Mouse (Mus musculus): ENCODE data around the gene Tppp2.

DNA sequence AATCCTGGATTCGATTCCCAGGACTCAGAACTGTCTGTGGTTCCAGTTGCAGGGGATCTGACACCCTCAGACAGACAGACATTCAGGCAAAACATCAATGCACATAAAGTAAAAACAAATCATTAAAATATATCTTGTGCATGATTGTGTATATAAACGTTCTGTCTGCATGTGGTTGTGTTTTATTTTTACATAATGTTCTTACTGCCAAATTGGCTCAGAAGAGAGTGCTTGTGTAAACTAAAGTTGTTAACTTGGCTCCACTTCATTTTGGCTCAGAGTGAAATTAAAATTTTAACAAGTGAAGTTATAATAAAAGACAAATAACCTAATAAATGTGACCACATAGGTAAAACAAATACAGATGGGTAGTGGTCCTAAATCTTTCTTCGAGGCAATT, 49.2 kb downstream of the Tppp2 start:
- no peak for TF ChIP-seq CTCF (IDR thresholded peaks at IDR 0.05; ENCODE audit: low read depth)
- no peak for TF ChIP-seq EP300 (IDR thresholded peaks at IDR 0.05; ENCODE audit: low read depth)

Data from liver, embryonic 14.5 days (tissue).